12 mouse cellular contexts compared by ENCODE assay signal in genomic region chr5:111823842-111824241, GRCm38 (mm10).
A peak's percentile ranks its signal among the peaks of the same experiment; 100 is the strongest.
DNase-seq lines count a peak whose midpoint lies in the region; ATAC-seq lines count a peak whose summit lies in the region.
"Had no signal": no experiment of that assay in that cellular context is flagged by ENCODE, and none has a peak within 500 bp of the region (broad histone marks: within the 10 kb centered on the region; RNA-seq: fewer than 3 reads in every experiment).

No protein-coding gene starts in this region.

- no peak overlapping the region for H3K4me3 ChIP-seq in embryonic facial prominence, embryonic 13.5 days
- H3K4me3 ChIP-seq in embryonic facial prominence, embryonic 10.5 days = no peak overlapping the region
- no peak overlapping the region for H3K4me3 ChIP-seq in lung, embryonic 15.5 days
- no peak overlapping the region for H3K4me3 ChIP-seq in intestine, embryonic 15.5 days (replicated peaks)
- no peak overlapping the region for H3K4me3 ChIP-seq in stomach, embryonic 14.5 days (ENCODE audit: low read depth, low read length)
- H3K4me3 ChIP-seq: embryonic facial prominence, embryonic 12.5 days had no signal

- 0 out of 2 replicates have a peak overlapping the region, but pooled peaks have one; percentile 11 for H3K9ac ChIP-seq in embryonic facial prominence, embryonic 13.5 days
- no peak overlapping the region for H3K9ac ChIP-seq in lung, embryonic 15.5 days
- no peak overlapping the region for H3K9ac ChIP-seq in intestine, embryonic 15.5 days
- no peak overlapping the region for H3K9ac ChIP-seq in stomach, embryonic 14.5 days (replicated peaks; ENCODE audit: low read depth, low read length)
- H3K9ac ChIP-seq: embryonic facial prominence, embryonic 12.5 days; liver, embryonic 14.5 days had no signal

- WGBS in embryonic facial prominence, embryonic 13.5 days = 34% methylated on average over 5 of the region's 5 CpGs
- 35% methylated on average over 5 of the region's 5 CpGs for WGBS in embryonic facial prominence, embryonic 10.5 days
- WGBS in lung, embryonic 15.5 days = 45% methylated on average over 5 of the region's 5 CpGs
- WGBS in intestine, embryonic 15.5 days = 47% methylated on average over 5 of the region's 5 CpGs
- WGBS in stomach, embryonic 14.5 days = 44% methylated on average over 5 of the region's 5 CpGs

- ATAC-seq in embryonic facial prominence, embryonic 13.5 days (ENCODE audit: insufficient number of reproducible peaks, insufficient read depth, low FRiP score, low TSS enrichment, low read depth) = no peak
- no peak for ATAC-seq in lung, embryonic 15.5 days (ENCODE audit: borderline replicate concordance, extremely low read depth, low FRiP score, low TSS enrichment)
- ATAC-seq in intestine, embryonic 15.5 days = no peak
- ATAC-seq in stomach, embryonic 14.5 days (ENCODE audit: insufficient number of reproducible peaks, insufficient read depth, low FRiP score, low read depth) = no peak
- ATAC-seq: inflammation-experienced regulatory T-cells, adult 6 months had no signal

- no peaks in the 10 kb centered on the region for H3K27me3 ChIP-seq in embryonic facial prominence, embryonic 13.5 days
- H3K27me3 ChIP-seq in embryonic facial prominence, embryonic 10.5 days (replicated peaks; ENCODE audit: low read depth, poor library complexity, severe bottlenecking) = peaks cover 25% of the 10 kb centered on the region
- H3K27me3 ChIP-seq in lung, embryonic 15.5 days = no peaks in the 10 kb centered on the region
- no peaks in the 10 kb centered on the region for H3K27me3 ChIP-seq in intestine, embryonic 15.5 days (replicated peaks)
- H3K27me3 ChIP-seq in stomach, embryonic 14.5 days (ENCODE audit: control insufficient read depth, insufficient read depth, low read length) = no peaks in the 10 kb centered on the region
- H3K27me3 ChIP-seq: embryonic facial prominence, embryonic 12.5 days had no signal

- H3K27ac ChIP-seq in embryonic facial prominence, embryonic 13.5 days = no peak overlapping the region
- H3K27ac ChIP-seq in embryonic facial prominence, embryonic 10.5 days (replicated peaks) = no peak overlapping the region
- peak overlapping the region; percentile 3; the same call in 1 of the 2 replicates for H3K27ac ChIP-seq in lung, embryonic 15.5 days
- H3K27ac ChIP-seq in intestine, embryonic 15.5 days = peak overlapping the region; percentile 48; the same call in 1 of the 2 replicates
- peak overlapping the region; percentile 76 for H3K27ac ChIP-seq in stomach, embryonic 14.5 days (ENCODE audit: low read length)
- H3K27ac ChIP-seq: embryonic facial prominence, embryonic 12.5 days; liver, embryonic 14.5 days had no signal

- H3K9me3 ChIP-seq in embryonic facial prominence, embryonic 13.5 days = no peaks in the 10 kb centered on the region
- H3K9me3 ChIP-seq in embryonic facial prominence, embryonic 10.5 days = no peaks in the 10 kb centered on the region
- no peaks in the 10 kb centered on the region for H3K9me3 ChIP-seq in lung, embryonic 15.5 days
- no peaks in the 10 kb centered on the region for H3K9me3 ChIP-seq in intestine, embryonic 15.5 days
- H3K9me3 ChIP-seq in stomach, embryonic 14.5 days (ENCODE audit: control insufficient read depth, low read depth, low read length) = no peaks in the 10 kb centered on the region
- H3K9me3 ChIP-seq: embryonic facial prominence, embryonic 12.5 days had no signal

- H3K4me2 ChIP-seq in embryonic facial prominence, embryonic 13.5 days = no peak overlapping the region
- H3K4me2 ChIP-seq in lung, embryonic 15.5 days = no peak overlapping the region
- no peak overlapping the region for H3K4me2 ChIP-seq in intestine, embryonic 15.5 days (replicated peaks)
- H3K4me2 ChIP-seq in stomach, embryonic 14.5 days (replicated peaks; ENCODE audit: low read depth, low read length) = no peak overlapping the region
- H3K4me2 ChIP-seq: embryonic facial prominence, embryonic 12.5 days had no signal

- no peak for DNase-seq in embryonic facial prominence, embryonic 10.5 days (ENCODE audit: low spot score)
- no peak for DNase-seq in lung, postnatal 36 days
- DNase-seq in thymus, postnatal 14 days = no peak
- no peak for DNase-seq in right cerebral cortex, adult 18-20 months
- DNase-seq: cerebellum, postnatal 14 days had no signal

- peaks cover 21% of the 10 kb centered on the region for H3K4me1 ChIP-seq in embryonic facial prominence, embryonic 13.5 days
- H3K4me1 ChIP-seq in embryonic facial prominence, embryonic 10.5 days = peaks cover 12% of the 10 kb centered on the region
- peaks cover 24% of the 10 kb centered on the region for H3K4me1 ChIP-seq in lung, embryonic 15.5 days
- peaks cover 8% of the 10 kb centered on the region for H3K4me1 ChIP-seq in intestine, embryonic 15.5 days (replicated peaks)
- H3K4me1 ChIP-seq in stomach, embryonic 14.5 days (ENCODE audit: control insufficient read depth, insufficient read depth, low read length) = peaks cover 21% of the 10 kb centered on the region
- H3K4me1 ChIP-seq: embryonic facial prominence, embryonic 12.5 days had no signal

- H3K36me3 ChIP-seq in embryonic facial prominence, embryonic 13.5 days = no peaks in the 10 kb centered on the region
- no peaks in the 10 kb centered on the region for H3K36me3 ChIP-seq in embryonic facial prominence, embryonic 10.5 days (replicated peaks)
- H3K36me3 ChIP-seq in lung, embryonic 15.5 days = no peaks in the 10 kb centered on the region
- no peaks in the 10 kb centered on the region for H3K36me3 ChIP-seq in intestine, embryonic 15.5 days
- H3K36me3 ChIP-seq in stomach, embryonic 14.5 days (ENCODE audit: control insufficient read depth, insufficient read depth, low read length) = no peaks in the 10 kb centered on the region
- H3K36me3 ChIP-seq: embryonic facial prominence, embryonic 12.5 days had no signal

Comparison
In these comparisons a context has a peak if more than half of its experiments do, and no peak if none do; other contexts are left out.
1. H3K27ac ChIP-seq: peak in lung, embryonic 15.5 days (single experiment), intestine, embryonic 15.5 days (single experiment) and stomach, embryonic 14.5 days (single experiment); none in embryonic facial prominence, embryonic 13.5 days (single experiment) and embryonic facial prominence, embryonic 10.5 days (single experiment).